Mouse (Mus musculus): ENCODE results near the gene Rps8. TPM values are rescaled to one million over a fixed set of nuclear protein-coding genes. Genes with fewer than 3 reads are reported as not detected.

The Rps8 gene
- total RNA-seq, 2 experiments from 2014 or later = 590 to 604 TPM

- intact Hi-C loops (cut with DNase I) = no loop called here
- no peak for DNase-seq
Observed at GRCm38 (mm10) chr4:117105127-117105526, 50.9 kb downstream of the Rps8 start.

- intact Hi-C loops (cut with DNase I) = no loop called here
- no peak for DNase-seq
Observed at GRCm38 (mm10) chr4:117104672-117105071, 51.4 kb downstream of the Rps8 start.

Small RNAs within 50 kb of the gene (microRNA-seq; reads per million reads assigned to microRNA genes)
- gene Gm22398 = 0 reads per million in 2 experiments

Other genes starting within 250 kb of the Rps8 start
- gene Urod, start 161.8 kb downstream of the Rps8 start, total RNA-seq (2021) = 100 to 1,000 TPM in 1 of 2 experiments, 10 to 100 TPM in 1; 92.7 to 106 TPM
- 10 to 100 TPM; 18.6 to 18.9 TPM for gene Hectd3, start 160.9 kb downstream of the Rps8 start, total RNA-seq (2021)
- gene Eif2b3, start 136.8 kb downstream of the Rps8 start, total RNA-seq (2021) = 10 to 100 TPM; 14.9 to 15.5 TPM
- 1 to 10 TPM; 1.5 to 1.7 TPM for gene Ptch2, start 60.2 kb downstream of the Rps8 start, total RNA-seq (2021)
- gene Btbd19, start 30.5 kb downstream of the Rps8 start, total RNA-seq (2021) = 1 to 10 TPM; 3.3 to 5.5 TPM
- not detected for gene Tctex1d4, start 29.4 kb downstream of the Rps8 start, total RNA-seq (2021)
- 1 to 10 TPM; 1.8 to 3.1 TPM for gene Plk3, start 22.3 kb downstream of the Rps8 start, total RNA-seq (2021)
- gene Kif2c, start 26.4 kb upstream of the Rps8 start, total RNA-seq (2021) = 1 to 10 TPM; 1.7 to 3.4 TPM
- gene Tmem53, start 95.7 kb upstream of the Rps8 start, total RNA-seq (2021) = 10 to 100 TPM; 22.6 to 31.5 TPM
- under 1 TPM; 0.15 to 0.33 TPM for gene Armh1, start 95.9 kb upstream of the Rps8 start, total RNA-seq (2021)

All from heart, postnatal 14 days (tissue).